Mouse (Mus musculus): ENCODE data around the gene 2300002M23Rik. TPM values are rescaled to one million over a fixed set of nuclear protein-coding genes. Genes with fewer than 3 reads are reported as not detected.

2300002M23Rik gene
- not detected in 2 replicates for polyA plus RNA-seq (2016; fragmentation: Nextera tagmentation; extraction: Ambion mirVana)

- H3K27me3 ChIP-seq (ENCODE audit: insufficient read depth, poor library complexity, severe bottlenecking) = peaks cover 43% of the 10 kb centered on the region
- H3K27ac ChIP-seq = no peak within 1 kb of the TSS
These were observed at the start of gene 2300002M23Rik for GRCm38 (mm10) chr17:35567150-35567549. Gene 2300002M23Rik, plus strand, starts transcription at chr17:35567450.

GRCm38 (mm10) chr17:35517526-35517925 lies 49.7 kb upstream of the 2300002M23Rik start:
- H3K27me3 ChIP-seq (ENCODE audit: insufficient read depth, poor library complexity, severe bottlenecking) = peaks cover 6% of the 10 kb centered on the region; the same call in 1 of the 2 replicates
- peak; percentile 23 for DNase-seq (ENCODE audit: low spot score)
- H3K9me3 ChIP-seq = no peaks in the 10 kb centered on the region
- 10% methylated on average over 12 of the region's 12 CpGs for WGBS
- H3K4me1 ChIP-seq (replicated peaks) = peaks cover 42% of the 10 kb centered on the region
- H3K27ac ChIP-seq = peak overlapping the region; percentile 88
- H3K36me3 ChIP-seq = peaks cover 33% of the 10 kb centered on the region
- peak overlapping the region; percentile 71 for H3K4me3 ChIP-seq

More at GRCm38 (mm10) chr17:35567150-35567549, at the start of gene 2300002M23Rik:
- no peak for DNase-seq (ENCODE audit: low spot score)
- WGBS = 58% methylated on average over 3 of the region's 3 CpGs
- Histone ChIP-seq H3K4me1 (replicated peaks) (peaks cover 22% of the 10 kb centered on the region), H3K9me3 (0 out of 2 replicates have a peak, but pooled peaks cover 3% of the 10 kb centered on the region), H3K4me3 (no peak within 1 kb of the TSS), H3K36me3 (no peaks in the 10 kb centered on the region)

- H3K4me1 ChIP-seq (replicated peaks) = no peaks in the 10 kb centered on the region
- WGBS = 87% methylated on average over 9 of the region's 9 CpGs
- no peak overlapping the region for H3K4me3 ChIP-seq
- H3K9me3 ChIP-seq = no peaks in the 10 kb centered on the region
- H3K36me3 ChIP-seq = peaks cover 86% of the 10 kb centered on the region
- H3K27ac ChIP-seq = no peak overlapping the region
- DNase-seq (ENCODE audit: low spot score) = no peak
- no peaks in the 10 kb centered on the region for H3K27me3 ChIP-seq (ENCODE audit: insufficient read depth, poor library complexity, severe bottlenecking)
These were observed 42.9 kb upstream of the 2300002M23Rik start for GRCm38 (mm10) chr17:35524354-35524753.

- DNase-seq (ENCODE audit: low spot score) = no peak
- H3K27me3 ChIP-seq (ENCODE audit: insufficient read depth, poor library complexity, severe bottlenecking) = no peaks in the 10 kb centered on the region
- peaks cover 88% of the 10 kb centered on the region for H3K36me3 ChIP-seq
These were observed 40.6 kb upstream of the 2300002M23Rik start for GRCm38 (mm10) chr17:35526644-35527043.

DNA sequence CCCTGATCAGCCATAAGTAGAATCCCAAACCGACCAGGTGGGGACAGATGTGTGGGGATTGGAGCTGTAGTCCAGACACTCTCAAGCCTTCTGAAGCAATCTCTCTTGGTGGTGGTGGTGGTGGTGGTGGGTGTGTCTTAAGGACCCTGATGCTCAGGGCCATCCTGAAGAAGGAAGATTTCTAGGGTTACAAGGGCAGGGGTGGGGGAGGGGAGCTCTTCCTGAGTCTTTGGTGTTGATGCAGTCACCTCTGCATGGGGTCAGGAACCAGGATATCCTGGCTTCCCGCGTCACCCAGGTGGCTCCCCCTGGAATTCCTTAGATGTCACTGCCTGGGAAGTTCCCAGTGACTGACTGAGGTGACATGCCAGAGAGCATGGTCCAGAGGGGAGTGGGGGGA lies 34.9 kb upstream of the 2300002M23Rik start:
- H3K27me3 ChIP-seq (ENCODE audit: insufficient read depth, poor library complexity, severe bottlenecking) = no peaks in the 10 kb centered on the region
- 11% methylated on average over 3 of the region's 3 CpGs for WGBS
- peaks cover 38% of the 10 kb centered on the region for H3K36me3 ChIP-seq
- H3K9me3 ChIP-seq = no peaks in the 10 kb centered on the region
- no peak overlapping the region for H3K27ac ChIP-seq
- H3K4me3 ChIP-seq = no peak overlapping the region; the same call in 1 of the 2 replicates
- DNase-seq (ENCODE audit: low spot score) = no peak
- H3K4me1 ChIP-seq (replicated peaks) = peaks cover 21% of the 10 kb centered on the region; the same call in 1 of the 2 replicates

More at GRCm38 (mm10) chr17:35526644-35527043, 40.6 kb upstream of the 2300002M23Rik start:
- 81% methylated on average over 8 of the region's 8 CpGs for WGBS
- Histone ChIP-seq H3K4me1 (replicated peaks) (0 out of 2 replicates have a peak, but pooled peaks cover 10% of the 10 kb centered on the region), H3K4me3 (no peak overlapping the region), H3K27ac (no peak overlapping the region), H3K9me3 (no peaks in the 10 kb centered on the region)

GRCm38 (mm10) chr17:35532901-35533300 lies 34.3 kb upstream of the 2300002M23Rik start, which contains the start of gene Psors1c2:
Gene Psors1c2, plus strand, starts transcription at chr17:35533201.
- DNase-seq (ENCODE audit: low spot score) = no peak
- Histone ChIP-seq H3K36me3 (peaks cover 32% of the 10 kb centered on the region), H3K4me3 (no peak within 1 kb of the TSS; the same call in 1 of the 2 replicates), H3K27ac (no peak within 1 kb of the TSS), H3K4me1 (replicated peaks) (peaks cover 21% of the 10 kb centered on the region; the same call in 1 of the 2 replicates), H3K27me3 (ENCODE audit: insufficient read depth, poor library complexity, severe bottlenecking) (no peaks in the 10 kb centered on the region), H3K9me3 (no peaks in the 10 kb centered on the region)
- 51% methylated on average over 7 of the region's 7 CpGs for WGBS

DNA sequence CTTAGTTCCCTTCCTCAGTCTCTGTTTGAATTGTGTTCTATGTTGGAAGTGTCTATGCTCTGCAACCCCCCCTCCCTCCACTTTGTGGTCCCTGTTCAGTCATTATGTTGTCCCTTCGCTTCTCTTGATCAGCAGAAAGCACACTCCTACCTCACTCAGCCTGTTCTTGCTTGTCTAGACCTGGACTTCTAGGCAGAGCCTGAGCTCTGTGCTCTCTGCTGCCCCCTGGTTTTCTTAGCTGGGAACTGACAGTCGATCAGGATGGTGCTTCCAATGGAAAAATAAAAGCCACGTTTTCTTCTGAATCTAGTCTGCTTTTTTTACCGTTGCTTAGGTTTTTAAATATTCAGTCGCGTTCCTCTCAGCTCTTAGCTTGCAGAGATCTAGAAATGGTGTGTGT lies 32.9 kb upstream of the 2300002M23Rik start:
- no peaks in the 10 kb centered on the region for H3K27me3 ChIP-seq (ENCODE audit: insufficient read depth, poor library complexity, severe bottlenecking)
- H3K36me3 ChIP-seq = peaks cover 18% of the 10 kb centered on the region
- peak; percentile 67 for DNase-seq (ENCODE audit: low spot score)
- no peaks in the 10 kb centered on the region for H3K9me3 ChIP-seq
- H3K4me1 ChIP-seq (replicated peaks) = peaks cover 21% of the 10 kb centered on the region; the same call in 1 of the 2 replicates
- WGBS = 18% methylated on average over 6 of the region's 6 CpGs
- H3K4me3 ChIP-seq = no peak overlapping the region
- H3K27ac ChIP-seq = no peak overlapping the region

GRCm38 (mm10) chr17:35537421-35537820 lies 29.8 kb upstream of the 2300002M23Rik start:
- Histone ChIP-seq H3K27me3 (ENCODE audit: insufficient read depth, poor library complexity, severe bottlenecking) (no peaks in the 10 kb centered on the region), H3K27ac (no peak overlapping the region), H3K9me3 (no peaks in the 10 kb centered on the region), H3K36me3 (no peaks in the 10 kb centered on the region), H3K4me3 (no peak overlapping the region), H3K4me1 (replicated peaks) (peaks cover 8% of the 10 kb centered on the region; the same call in 1 of the 2 replicates)
- WGBS = 87% methylated on average over 4 of the region's 4 CpGs
- no peak for DNase-seq (ENCODE audit: low spot score)

DNA sequence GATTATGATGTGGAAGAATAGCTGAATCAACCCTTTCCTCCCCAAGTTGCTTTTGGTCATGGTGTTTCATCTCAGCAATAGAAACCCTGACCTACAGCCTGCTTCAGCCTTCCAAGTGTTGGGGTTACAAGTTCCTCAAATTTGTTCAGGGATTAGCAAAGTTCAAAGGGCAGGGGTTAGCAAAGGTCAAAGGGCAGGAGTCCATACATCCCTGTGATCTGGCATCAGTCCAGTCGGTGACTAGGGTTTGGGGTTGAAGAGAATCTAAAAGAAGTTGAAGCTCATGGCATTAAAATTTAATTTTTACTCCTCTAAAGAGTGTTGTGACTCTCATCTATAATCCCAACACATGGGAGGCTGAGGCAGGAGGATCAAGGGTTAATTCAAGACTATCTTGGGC lies 28.8 kb upstream of the 2300002M23Rik start:
- WGBS = 72% methylated on average over 1 of the region's 1 CpGs

GRCm38 (mm10) chr17:35539540-35539939 lies 27.7 kb upstream of the 2300002M23Rik start:
- no peak overlapping the region for H3K27ac ChIP-seq
- no peaks in the 10 kb centered on the region for H3K27me3 ChIP-seq (ENCODE audit: insufficient read depth, poor library complexity, severe bottlenecking)
- no peaks in the 10 kb centered on the region for H3K9me3 ChIP-seq
- WGBS = 56% methylated on average over 10 of the region's 10 CpGs
- peaks cover 16% of the 10 kb centered on the region for H3K4me1 ChIP-seq (replicated peaks)
- no peaks in the 10 kb centered on the region for H3K36me3 ChIP-seq
- no peak overlapping the region for H3K4me3 ChIP-seq
- DNase-seq (ENCODE audit: low spot score) = no peak

More for the DNA sequence above, 28.8 kb upstream of the 2300002M23Rik start:
- no peaks in the 10 kb centered on the region for H3K27me3 ChIP-seq (ENCODE audit: insufficient read depth, poor library complexity, severe bottlenecking)
- H3K27ac ChIP-seq = no peak overlapping the region
- no peaks in the 10 kb centered on the region for H3K9me3 ChIP-seq
- no peak for DNase-seq (ENCODE audit: low spot score)
- no peaks in the 10 kb centered on the region for H3K36me3 ChIP-seq
- H3K4me3 ChIP-seq = no peak overlapping the region
- peaks cover 9% of the 10 kb centered on the region for H3K4me1 ChIP-seq (replicated peaks)

DNA sequence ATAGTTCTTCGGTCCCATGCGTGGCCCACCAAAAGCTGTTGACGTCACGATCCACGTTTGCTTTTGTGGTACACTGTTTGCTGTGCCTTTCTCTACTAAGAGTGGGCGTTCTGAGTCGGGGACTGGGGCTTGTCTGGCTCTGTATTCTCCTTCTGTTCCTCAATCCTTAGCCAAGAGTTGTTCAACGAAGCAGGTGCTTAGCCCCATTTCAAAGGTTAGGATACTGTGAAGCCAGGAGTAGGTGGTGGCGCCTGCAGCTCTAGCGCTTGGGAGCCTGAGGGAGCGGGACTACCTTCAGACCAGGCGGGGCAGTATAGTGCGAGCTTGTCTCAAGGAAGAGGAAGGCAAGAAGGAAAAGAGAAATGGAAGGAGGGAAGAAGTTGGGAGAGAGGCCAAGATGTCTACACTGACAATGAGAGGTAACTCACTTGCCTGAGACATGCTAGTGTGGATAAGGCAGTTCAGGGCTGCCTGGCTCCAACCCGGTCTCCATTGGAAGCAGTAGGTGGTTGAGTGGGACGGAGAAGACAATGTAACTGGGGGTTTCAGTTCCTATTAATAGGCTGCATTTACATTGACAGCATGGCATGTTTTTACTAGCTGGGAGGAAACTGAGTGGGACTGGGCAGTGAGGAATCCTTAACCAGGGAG lies 24.4 kb upstream of the 2300002M23Rik start:
- Histone ChIP-seq H3K27ac (peak overlapping the region; percentile 80), H3K9me3 (no peaks in the 10 kb centered on the region), H3K27me3 (ENCODE audit: insufficient read depth, poor library complexity, severe bottlenecking) (no peaks in the 10 kb centered on the region), H3K36me3 (no peaks in the 10 kb centered on the region), H3K4me3 (peak overlapping the region; percentile 21; the same call in 1 of the 2 replicates), H3K4me1 (replicated peaks) (peaks cover 32% of the 10 kb centered on the region)
- 76% methylated on average over 15 of the region's 15 CpGs for WGBS
- no peak for DNase-seq (ENCODE audit: low spot score)

- H3K27ac ChIP-seq = peak overlapping the region; percentile 80
- no peaks in the 10 kb centered on the region for H3K27me3 ChIP-seq (ENCODE audit: insufficient read depth, poor library complexity, severe bottlenecking)
- H3K4me3 ChIP-seq = peak overlapping the region; percentile 21; the same call in 1 of the 2 replicates
- no peaks in the 10 kb centered on the region for H3K36me3 ChIP-seq
- DNase-seq (ENCODE audit: low spot score) = peak; percentile 42
- H3K4me1 ChIP-seq (replicated peaks) = peaks cover 32% of the 10 kb centered on the region
- WGBS = 32% methylated on average over 14 of the region's 14 CpGs
- H3K9me3 ChIP-seq = no peaks in the 10 kb centered on the region
These were observed 23.8 kb upstream of the 2300002M23Rik start for GRCm38 (mm10) chr17:35543412-35543861.

DNA sequence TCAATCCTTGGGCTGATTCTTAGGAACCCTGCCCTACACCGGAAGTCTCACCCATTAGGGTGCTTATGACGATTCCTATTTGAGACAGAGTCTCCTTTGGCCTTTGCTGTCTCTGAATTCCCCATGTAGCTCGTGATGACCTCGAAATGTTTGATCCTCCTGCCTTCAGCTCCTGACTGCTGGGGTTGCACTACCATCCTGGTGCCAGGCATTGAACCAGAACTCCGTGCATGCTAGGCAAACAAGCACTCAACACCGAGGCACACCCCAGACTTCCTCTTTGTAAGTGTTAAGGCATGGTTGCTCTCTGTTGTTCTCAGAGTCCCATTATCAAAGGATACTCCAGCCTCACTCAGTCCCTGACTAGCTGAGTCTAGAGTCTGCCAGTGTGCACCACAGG lies 23.2 kb upstream of the 2300002M23Rik start:
- peaks cover 35% of the 10 kb centered on the region for H3K4me1 ChIP-seq (replicated peaks)
- peak overlapping the region; percentile 80 for H3K27ac ChIP-seq
- 0 out of 2 replicates have a peak, but pooled peaks cover 3% of the 10 kb centered on the region for H3K27me3 ChIP-seq (ENCODE audit: insufficient read depth, poor library complexity, severe bottlenecking)
- H3K36me3 ChIP-seq = no peaks in the 10 kb centered on the region
- DNase-seq (ENCODE audit: low spot score) = no peak
- WGBS = 79% methylated on average over 6 of the region's 6 CpGs
- H3K4me3 ChIP-seq = no peak overlapping the region
- H3K9me3 ChIP-seq = no peaks in the 10 kb centered on the region

Measured in hindbrain, embryonic 10.5 days (tissue).